Mouse (Mus musculus): Measurements from ENCODE around the gene Angptl1. TPM values are rescaled to one million over a fixed set of nuclear protein-coding genes. Genes with fewer than 3 reads are reported as not detected.

Gene Angptl1
- polyA plus RNA-seq, 1 experiment from 2014 or later = 96.3 TPM

GRCm38 (mm10) chr1:156884782-156885181, 46.4 kb downstream of the Angptl1 start:
- peaks cover 23% of the 10 kb centered on the region for H3K36me3 ChIP-seq
- H3K27me3 ChIP-seq = no peaks in the 10 kb centered on the region
- no peak overlapping the region for H3K27ac ChIP-seq
- H3K9me3 ChIP-seq = no peaks in the 10 kb centered on the region
- no peak overlapping the region for H3K4me3 ChIP-seq
- WGBS = 79% methylated on average over 2 of the region's 2 CpGs
- H3K9ac ChIP-seq = no peak overlapping the region
- no peak overlapping the region for H3K4me2 ChIP-seq
- 0 out of 2 replicates have a peak, but pooled peaks cover 2% of the 10 kb centered on the region for H3K4me1 ChIP-seq
- no peak for ATAC-seq (ENCODE audit: insufficient number of reproducible peaks, low FRiP score, low TSS enrichment, low read depth)

GRCm38 (mm10) chr1:156885879-156886278, 47.5 kb downstream of the Angptl1 start:
- Histone ChIP-seq H3K4me2 (no peak overlapping the region), H3K27ac (no peak overlapping the region), H3K9me3 (no peaks in the 10 kb centered on the region), H3K36me3 (peaks cover 23% of the 10 kb centered on the region), H3K4me1 (0 out of 2 replicates have a peak, but pooled peaks cover 2% of the 10 kb centered on the region), H3K27me3 (no peaks in the 10 kb centered on the region), H3K9ac (no peak overlapping the region), H3K4me3 (no peak overlapping the region)
- ATAC-seq (ENCODE audit: insufficient number of reproducible peaks, low FRiP score, low TSS enrichment, low read depth) = no peak
- WGBS = 89% methylated on average over 2 of the region's 2 CpGs

GRCm38 (mm10) chr1:156888830-156889229, 50.5 kb downstream of the Angptl1 start:
- no peak overlapping the region for H3K27ac ChIP-seq
- no peaks in the 10 kb centered on the region for H3K27me3 ChIP-seq
- 81% methylated on average over 4 of the region's 4 CpGs for WGBS
- no peak overlapping the region for H3K9ac ChIP-seq
- H3K9me3 ChIP-seq = no peaks in the 10 kb centered on the region
- no peak for ATAC-seq (ENCODE audit: insufficient number of reproducible peaks, low FRiP score, low TSS enrichment, low read depth)
- 0 out of 2 replicates have a peak, but pooled peaks cover 2% of the 10 kb centered on the region for H3K4me1 ChIP-seq
- H3K4me3 ChIP-seq = no peak overlapping the region
- no peak overlapping the region for H3K4me2 ChIP-seq
- 0 out of 2 replicates have a peak, but pooled peaks cover 6% of the 10 kb centered on the region for H3K36me3 ChIP-seq

- Histone ChIP-seq H3K27me3 (no peaks in the 10 kb centered on the region), H3K9me3 (no peaks in the 10 kb centered on the region), H3K9ac (no peak overlapping the region), H3K36me3 (0 out of 2 replicates have a peak, but pooled peaks cover 6% of the 10 kb centered on the region), H3K4me3 (no peak overlapping the region), H3K27ac (no peak overlapping the region), H3K4me2 (no peak overlapping the region), H3K4me1 (no peaks in the 10 kb centered on the region)
- WGBS = 93% methylated on average over 4 of the region's 4 CpGs
- ATAC-seq (ENCODE audit: insufficient number of reproducible peaks, low FRiP score, low TSS enrichment, low read depth) = no peak
Measured at GRCm38 (mm10) chr1:156891561-156891960, 53.2 kb downstream of the Angptl1 start.

GRCm38 (mm10) chr1:156901689-156902088, 63.3 kb downstream of the Angptl1 start:
- no peaks in the 10 kb centered on the region for H3K27me3 ChIP-seq
- no peak overlapping the region for H3K4me2 ChIP-seq
- H3K36me3 ChIP-seq = peaks cover 9% of the 10 kb centered on the region; the same call in 1 of the 2 replicates
- 78% methylated on average over 6 of the region's 6 CpGs for WGBS
- no peak overlapping the region for H3K9ac ChIP-seq
- no peak overlapping the region for H3K4me3 ChIP-seq
- no peak overlapping the region for H3K27ac ChIP-seq
- no peaks in the 10 kb centered on the region for H3K4me1 ChIP-seq
- ATAC-seq (ENCODE audit: insufficient number of reproducible peaks, low FRiP score, low TSS enrichment, low read depth) = no peak
- no peaks in the 10 kb centered on the region for H3K9me3 ChIP-seq

GRCm38 (mm10) chr1:156903899-156904298, 65.5 kb downstream of the Angptl1 start:
- no peak for ATAC-seq (ENCODE audit: insufficient number of reproducible peaks, low FRiP score, low TSS enrichment, low read depth)
- no peak overlapping the region for H3K9ac ChIP-seq
- no peaks in the 10 kb centered on the region for H3K9me3 ChIP-seq
- H3K36me3 ChIP-seq = peaks cover 9% of the 10 kb centered on the region; the same call in 1 of the 2 replicates
- WGBS = 90% methylated on average over 3 of the region's 3 CpGs
- H3K4me1 ChIP-seq = no peaks in the 10 kb centered on the region
- H3K27me3 ChIP-seq = no peaks in the 10 kb centered on the region
- no peak overlapping the region for H3K4me3 ChIP-seq
- no peak overlapping the region for H3K4me2 ChIP-seq
- H3K27ac ChIP-seq = no peak overlapping the region

- Histone ChIP-seq H3K9me3 (no peaks in the 10 kb centered on the region), H3K4me2 (no peak overlapping the region), H3K36me3 (0 out of 2 replicates have a peak, but pooled peaks cover 4% of the 10 kb centered on the region), H3K9ac (no peak overlapping the region), H3K27me3 (no peaks in the 10 kb centered on the region), H3K4me3 (no peak overlapping the region), H3K27ac (no peak overlapping the region), H3K4me1 (no peaks in the 10 kb centered on the region)
- no peak for ATAC-seq (ENCODE audit: insufficient number of reproducible peaks, low FRiP score, low TSS enrichment, low read depth)
- 83% methylated on average over 2 of the region's 2 CpGs for WGBS
Measured at GRCm38 (mm10) chr1:156905660-156906059, 67.3 kb downstream of the Angptl1 start.

- H3K4me2 ChIP-seq = no peak overlapping the region
- no peak for ATAC-seq (ENCODE audit: insufficient number of reproducible peaks, low FRiP score, low TSS enrichment, low read depth)
- H3K4me1 ChIP-seq = peaks cover 3% of the 10 kb centered on the region; the same call in 1 of the 2 replicates
- H3K27me3 ChIP-seq = no peaks in the 10 kb centered on the region
- H3K9ac ChIP-seq = no peak overlapping the region
- no peaks in the 10 kb centered on the region for H3K36me3 ChIP-seq
- no peak overlapping the region for H3K4me3 ChIP-seq
- 88% methylated on average over 4 of the region's 4 CpGs for WGBS
- no peaks in the 10 kb centered on the region for H3K9me3 ChIP-seq
- no peak overlapping the region for H3K27ac ChIP-seq
Measured at GRCm38 (mm10) chr1:156909265-156909664, 70.9 kb downstream of the Angptl1 start.

GRCm38 (mm10) chr1:156909866-156910265, 71.5 kb downstream of the Angptl1 start:
- H3K4me1 ChIP-seq = peaks cover 3% of the 10 kb centered on the region; the same call in 1 of the 2 replicates
- no peak overlapping the region for H3K4me3 ChIP-seq
- H3K9ac ChIP-seq = no peak overlapping the region
- ATAC-seq (ENCODE audit: insufficient number of reproducible peaks, low FRiP score, low TSS enrichment, low read depth) = no peak
- no peak overlapping the region for H3K4me2 ChIP-seq
- H3K27ac ChIP-seq = no peak overlapping the region
- H3K27me3 ChIP-seq = no peaks in the 10 kb centered on the region
- H3K9me3 ChIP-seq = no peaks in the 10 kb centered on the region
- no peaks in the 10 kb centered on the region for H3K36me3 ChIP-seq

Other genes with a start within 250 kb of the Angptl1 start
- 13.6 and 13.9 TPM in 2 replicates for gene Tor3a, start 164.2 kb upstream of the Angptl1 start, polyA plus RNA-seq (2015; fragmentation: Nextera tagmentation; extraction: Ambion mirVana)
- 28.8 and 32.5 TPM in 2 replicates for gene Fam20b, start 119.5 kb upstream of the Angptl1 start, polyA plus RNA-seq (2015; fragmentation: Nextera tagmentation; extraction: Ambion mirVana)
- 84.1 and 88.8 TPM in 2 replicates for gene Ralgps2, start 101.1 kb downstream of the Angptl1 start, polyA plus RNA-seq (2015; fragmentation: Nextera tagmentation; extraction: Ambion mirVana)